Mouse (Mus musculus): Measurements from ENCODE around the gene Gsta3.
A peak's percentile ranks its signal among the peaks of the same experiment; 100 is the strongest.
"Not testable (repeated sequence)": the region's sequence is repeated elsewhere in the genome, so short reads cannot be mapped to it uniquely, and the experiment has no call there.

The Gsta3 gene

DNA sequence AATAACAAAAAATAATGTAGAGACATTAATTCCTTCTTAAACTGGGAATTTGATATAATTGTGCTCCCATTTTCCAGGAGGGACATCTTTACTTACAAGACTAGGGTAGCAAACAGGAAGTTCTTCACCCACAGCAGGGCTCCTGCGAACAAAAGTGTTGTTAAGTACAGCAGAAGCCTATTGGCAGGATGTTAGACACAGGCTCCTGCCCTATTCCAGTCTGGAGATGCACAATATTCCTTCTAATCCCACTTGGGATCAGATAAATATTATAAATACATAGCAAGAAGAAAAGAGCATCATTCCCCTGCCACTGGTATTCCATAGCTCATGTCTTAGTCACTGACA is 12.9 kb downstream of the Gsta3 start:
- no peak for DNase-seq (ENCODE audit: low spot score in 2 of 2)

DNA sequence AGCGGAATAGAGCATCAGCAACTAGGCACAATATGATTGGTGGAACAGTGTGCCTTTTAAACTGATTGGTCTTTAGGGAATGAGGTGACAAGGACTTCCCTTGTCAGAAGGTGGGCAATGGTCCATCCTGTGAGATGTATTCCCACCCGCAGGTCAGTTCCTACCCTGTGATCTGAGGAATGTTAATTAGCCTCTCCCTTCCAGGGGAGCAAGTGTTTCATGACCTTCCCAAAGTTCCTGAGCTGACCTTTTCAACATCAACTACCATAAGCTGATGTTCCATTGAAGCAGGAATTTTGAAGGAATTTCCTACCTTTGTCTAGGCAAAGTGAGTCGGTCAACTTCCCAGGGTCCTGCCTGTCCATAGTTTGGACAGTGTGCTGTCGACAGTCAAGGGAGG is 13.5 kb downstream of the Gsta3 start:
- no peak for DNase-seq (ENCODE audit: low spot score in 2 of 2)

DNA sequence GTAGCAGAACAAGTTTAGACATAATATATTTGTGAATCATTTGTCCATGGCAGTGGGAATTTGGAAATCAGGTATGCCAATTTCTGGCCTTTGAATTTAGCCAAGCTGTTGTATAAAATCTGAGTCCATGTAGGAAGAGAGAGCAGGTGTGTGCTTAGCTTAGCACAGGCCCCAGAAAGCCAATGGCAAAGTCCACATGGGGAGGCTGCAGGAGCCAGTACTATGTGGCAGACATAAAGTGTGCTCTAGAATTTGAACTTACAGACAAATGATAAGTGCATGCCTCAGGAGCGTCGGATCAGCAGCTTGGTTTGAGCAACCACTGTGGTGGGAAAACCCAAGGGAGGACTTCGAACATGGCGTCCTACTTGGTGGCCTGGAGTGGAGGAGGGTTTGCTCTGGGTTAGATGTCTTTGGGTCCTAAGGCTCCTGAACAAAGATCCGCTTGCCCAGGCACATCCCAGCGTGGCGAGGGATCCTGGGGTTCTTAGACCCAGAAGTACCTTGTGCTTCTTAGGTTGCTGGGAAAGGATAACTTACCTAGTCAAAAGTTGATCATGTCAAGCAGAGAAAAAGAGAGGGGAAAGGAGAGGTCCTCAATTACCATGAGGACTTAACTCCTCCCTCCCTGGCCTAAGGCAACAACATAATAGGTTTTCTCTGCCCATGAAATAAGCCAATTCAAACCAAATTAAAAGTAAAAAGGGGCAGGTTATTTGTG is 15.4 kb downstream of the Gsta3 start:
- no peak for DNase-seq (ENCODE audit: low spot score in 2 of 2)

DNA sequence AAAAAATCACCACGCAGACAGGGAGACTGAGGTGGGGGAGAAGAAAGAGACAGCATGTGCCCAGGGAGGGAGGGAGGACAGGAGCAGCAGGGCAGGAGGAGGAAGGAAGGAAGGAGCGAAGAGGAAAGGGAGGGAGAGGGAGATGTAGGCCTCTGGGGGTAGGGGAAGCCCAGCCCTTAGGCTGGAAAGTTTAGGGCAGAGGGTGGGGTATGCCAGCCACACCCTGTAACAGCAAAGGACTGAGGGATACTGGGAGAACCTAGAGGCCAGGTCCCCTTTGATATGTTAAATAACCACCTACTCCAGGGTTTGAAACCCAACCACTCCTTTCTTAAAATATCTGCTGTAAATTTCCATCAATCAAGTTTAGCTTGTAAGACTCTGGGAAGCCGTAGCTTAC is 16.0 kb downstream of the Gsta3 start:
- no peak for DNase-seq (ENCODE audit: low spot score in 2 of 2)

DNA sequence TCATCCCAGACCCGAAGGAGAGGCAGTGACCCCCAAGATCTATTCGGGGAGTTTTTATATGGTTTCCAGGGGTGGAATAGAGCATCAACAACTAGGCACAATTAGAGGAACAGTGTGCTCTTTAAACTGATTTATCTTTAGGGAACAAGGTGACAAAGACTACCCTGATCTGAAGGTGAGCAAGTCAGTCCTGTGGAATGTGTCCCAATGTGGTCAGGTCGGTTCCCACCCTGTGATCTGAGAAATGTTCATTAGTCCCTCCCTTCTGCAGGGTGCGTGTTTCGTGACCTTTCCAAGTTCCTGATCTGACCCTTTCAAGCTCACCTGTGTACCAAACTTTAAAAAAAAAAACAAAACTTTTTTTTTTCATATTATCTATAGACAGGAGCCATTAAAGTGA is 16.5 kb downstream of the Gsta3 start:
- no peak for DNase-seq (ENCODE audit: low spot score in 2 of 2)

DNA sequence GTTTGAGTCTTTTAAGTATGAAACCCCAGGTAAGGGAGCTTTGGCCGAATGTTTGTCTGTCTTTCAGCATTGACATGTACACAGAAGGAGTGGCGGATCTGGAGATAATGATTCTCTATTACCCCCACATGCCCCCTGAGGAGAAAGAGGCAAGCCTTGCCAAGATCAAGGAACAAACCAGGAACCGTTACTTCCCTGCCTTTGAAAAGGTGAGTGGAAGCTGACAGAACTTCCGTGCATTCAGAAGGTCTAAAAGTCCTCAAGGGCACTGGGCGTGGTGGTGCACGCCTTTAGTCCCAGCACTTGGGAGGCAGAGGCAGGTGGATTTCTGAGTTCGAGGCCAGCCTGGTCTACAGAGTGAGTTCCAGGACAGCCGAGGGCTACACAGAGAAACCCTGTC is 19.6 kb downstream of the Gsta3 start:
- DNase-seq (ENCODE audit: low spot score in 2 of 2) = not testable (repeated sequence)

DNA sequence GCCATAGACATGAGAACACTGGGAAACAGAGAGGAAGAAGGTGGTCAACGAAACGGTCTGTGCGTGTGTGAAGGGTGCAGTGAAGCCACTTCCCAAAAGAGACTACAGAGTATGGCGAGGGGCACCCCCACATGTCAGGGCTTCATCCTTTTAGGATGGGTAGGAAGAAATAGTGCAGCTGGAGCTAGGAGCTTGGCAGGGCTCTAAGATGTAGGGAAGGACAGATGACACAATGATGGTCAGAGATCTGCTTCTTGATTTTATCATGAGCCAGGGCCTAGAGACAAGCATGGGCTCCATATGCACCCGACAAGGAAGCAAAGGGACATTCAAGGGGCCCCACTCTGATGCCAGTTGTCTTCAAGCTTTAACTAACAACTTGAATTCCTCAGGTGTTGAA is 22.0 kb downstream of the Gsta3 start:
- DNase-seq (ENCODE audit: low spot score in 2 of 2) = no peak

DNA sequence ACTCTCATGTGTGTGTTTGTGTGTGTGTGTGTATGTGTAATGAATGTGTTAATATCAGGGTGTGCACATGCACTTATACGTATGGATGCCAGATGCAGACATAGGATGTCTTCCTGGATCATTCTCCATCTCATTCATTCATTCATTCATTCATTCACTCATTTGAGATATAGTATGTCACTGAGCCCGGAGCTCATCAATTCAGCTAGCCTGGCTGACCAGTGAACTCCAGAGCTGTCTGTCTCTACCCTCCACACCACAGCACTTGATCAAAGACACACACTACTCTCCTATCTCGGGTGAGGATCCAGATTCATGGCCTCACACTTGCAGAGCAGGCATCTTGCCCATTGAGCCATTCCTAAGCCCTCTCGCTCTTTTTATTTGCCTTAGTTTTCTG is 23.6 kb downstream of the Gsta3 start:
- no peak for DNase-seq (ENCODE audit: low spot score in 2 of 2)

DNA sequence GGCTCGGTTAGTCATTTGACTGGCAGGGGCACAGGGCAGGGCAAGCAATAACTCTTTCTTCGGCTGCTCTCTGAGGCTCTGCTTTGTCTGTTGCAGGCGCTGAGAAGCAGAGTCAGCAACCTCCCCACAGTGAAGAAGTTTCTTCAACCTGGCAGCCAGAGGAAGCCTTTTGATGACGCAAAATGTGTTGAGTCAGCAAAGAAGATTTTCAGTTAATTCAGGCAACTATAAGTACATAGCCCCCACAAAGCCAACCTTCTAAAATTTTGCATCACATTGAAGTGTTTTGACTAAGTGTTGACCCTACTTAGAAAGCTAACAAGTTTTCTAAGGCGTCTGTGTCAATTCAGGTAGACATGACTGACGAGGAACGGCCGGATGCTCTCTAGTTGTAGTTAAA is 24.4 kb downstream of the Gsta3 start:
- DNase-seq (ENCODE audit: low spot score in 2 of 2) = no peak

DNA sequence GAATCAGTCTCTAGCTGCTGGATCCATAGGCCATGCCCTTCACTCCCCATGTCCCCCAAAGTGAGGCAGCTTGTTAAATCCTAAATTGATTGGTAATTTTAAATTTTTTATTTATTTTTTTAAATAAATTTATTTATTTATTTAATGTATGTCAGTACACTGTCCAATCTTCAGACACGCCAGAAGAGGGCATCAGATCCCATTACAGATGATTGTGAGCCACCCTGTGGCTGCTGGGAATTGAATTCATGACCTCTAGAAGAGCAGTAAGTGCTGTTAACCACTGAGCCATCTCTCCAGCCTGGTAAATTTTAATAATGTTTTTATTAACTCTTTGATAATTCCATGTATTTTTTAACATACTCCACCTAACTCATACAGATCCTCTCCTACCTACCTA is 26.4 kb downstream of the Gsta3 start:
- DNase-seq (ENCODE audit: low spot score in 2 of 2) = no peak

DNA sequence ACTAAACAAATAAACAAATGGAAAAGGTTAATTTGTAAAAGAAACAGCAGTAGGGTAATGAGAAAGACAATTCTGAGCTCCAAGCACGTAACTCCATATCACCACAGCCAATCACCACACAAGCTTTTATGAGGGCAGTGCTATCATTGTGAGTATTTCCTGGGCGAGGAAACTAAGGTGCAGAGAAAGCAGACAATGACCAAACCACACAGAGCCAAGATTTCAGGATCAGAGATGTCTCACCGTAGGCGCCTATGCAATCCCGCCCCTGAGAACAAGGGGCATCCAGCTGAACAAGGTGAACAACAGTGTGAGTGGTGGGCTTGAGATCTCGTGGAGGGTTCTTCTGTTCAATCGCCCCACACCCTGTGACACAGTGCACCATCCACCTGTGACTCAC is 27.1 kb downstream of the Gsta3 start:
- not testable (repeated sequence) for DNase-seq (ENCODE audit: low spot score in 2 of 2)

DNA sequence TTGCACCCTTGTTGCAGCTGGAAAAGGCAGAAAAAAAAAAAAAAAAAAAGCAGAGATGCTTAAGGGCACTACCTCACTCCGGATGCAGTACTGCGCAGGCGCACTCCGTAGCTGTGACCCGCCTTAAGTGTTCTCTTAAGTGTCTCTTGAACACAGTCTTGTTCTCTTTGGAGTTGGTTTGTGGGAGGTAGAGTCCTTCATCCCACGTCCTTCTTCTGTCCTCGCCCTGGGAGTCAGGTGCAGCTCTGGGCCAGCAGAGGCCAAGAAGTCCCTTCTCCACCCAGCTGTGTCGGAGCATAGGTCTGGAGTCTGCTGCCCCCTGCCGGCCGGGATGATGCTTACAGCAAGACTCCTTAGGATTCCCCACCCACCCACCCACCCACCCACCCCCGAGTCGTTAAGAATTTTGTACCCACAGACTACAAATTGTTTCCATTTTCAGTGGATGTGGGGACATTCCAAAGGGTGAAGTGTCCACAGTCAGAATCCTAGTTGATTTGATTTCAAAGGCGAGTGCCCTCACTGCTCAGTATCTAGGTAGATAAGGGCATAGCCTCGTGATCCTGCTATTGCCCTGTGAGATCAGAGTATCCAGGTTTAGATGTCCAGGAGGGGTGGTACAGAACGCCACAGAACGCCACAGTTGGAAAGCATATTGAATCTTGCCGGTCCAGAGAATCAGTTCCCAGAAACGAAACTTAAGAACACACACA is 31.1 kb downstream of the Gsta3 start:
- peak in 1 of 2 experiments; percentile 69 for DNase-seq (ENCODE audit: low spot score in 2 of 2)

DNA sequence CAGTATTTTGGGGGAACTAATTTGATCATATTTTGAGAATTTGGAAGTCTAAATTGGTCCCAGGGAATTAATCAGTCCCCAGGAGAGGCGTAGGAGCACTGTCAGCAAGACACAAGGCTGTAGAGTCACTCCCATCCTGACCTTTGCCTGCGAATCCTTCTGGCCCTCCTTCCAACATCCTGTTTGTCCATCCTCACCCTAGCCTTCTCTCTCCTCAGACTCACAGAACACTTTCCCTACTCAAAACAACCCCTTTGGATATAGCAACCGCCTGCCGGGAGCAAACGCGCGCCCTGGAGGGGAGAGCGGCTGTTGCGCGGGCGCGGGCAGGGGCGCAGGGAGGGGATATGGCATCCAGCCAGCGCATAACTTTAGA is 31.7 kb downstream of the Gsta3 start:
- DNase-seq (ENCODE audit: low spot score in 2 of 2) = no peak

DNA sequence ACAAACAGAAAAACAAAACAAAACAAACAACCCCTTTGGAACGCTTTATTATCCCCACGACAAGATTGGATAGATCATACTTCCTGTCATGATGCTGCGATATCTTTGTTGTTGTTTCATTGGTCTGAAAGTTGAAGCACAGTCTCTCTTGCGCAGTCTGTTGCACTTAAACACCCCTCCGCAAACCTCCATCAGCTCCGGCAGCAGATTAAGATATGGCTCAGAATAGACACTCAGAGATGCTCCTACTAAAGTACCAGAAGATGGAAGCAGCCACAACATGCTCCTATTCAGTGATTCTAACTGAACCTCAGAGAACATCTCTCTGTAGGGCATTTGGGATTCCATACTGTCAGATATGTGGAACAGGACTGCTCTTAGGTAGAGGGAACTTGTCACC is 32.7 kb downstream of the Gsta3 start:
- no peak for DNase-seq (ENCODE audit: low spot score in 2 of 2)

DNA sequence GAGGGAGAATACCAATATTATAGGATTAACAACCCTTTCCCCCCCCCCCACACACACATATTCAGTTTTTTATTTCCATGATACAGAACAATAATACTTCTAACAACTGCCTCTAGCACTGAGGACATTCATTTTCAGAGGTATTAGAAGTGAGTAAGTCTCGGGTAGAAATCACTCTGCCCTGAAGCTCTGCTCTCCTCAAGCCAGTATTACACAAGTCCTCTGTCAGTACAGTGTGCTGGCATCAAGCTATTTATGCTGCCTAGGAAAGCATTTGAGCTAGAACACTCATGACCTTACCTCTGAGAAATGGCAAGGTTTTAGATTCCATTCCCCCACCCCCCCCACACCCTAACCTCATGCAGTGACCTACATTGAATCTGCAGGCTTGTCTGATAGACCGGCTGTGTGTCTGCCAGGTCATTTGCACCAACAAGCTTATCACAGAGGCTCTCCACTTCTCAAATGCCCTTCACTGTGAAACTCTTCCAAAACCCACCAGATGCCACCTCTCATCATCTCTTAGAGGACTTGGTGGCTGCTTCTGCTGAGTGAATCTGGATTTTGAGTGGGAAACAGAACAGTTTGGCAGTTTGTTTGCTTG is 34.1 kb downstream of the Gsta3 start:
- DNase-seq (ENCODE audit: low spot score in 2 of 2) = no peak

DNA sequence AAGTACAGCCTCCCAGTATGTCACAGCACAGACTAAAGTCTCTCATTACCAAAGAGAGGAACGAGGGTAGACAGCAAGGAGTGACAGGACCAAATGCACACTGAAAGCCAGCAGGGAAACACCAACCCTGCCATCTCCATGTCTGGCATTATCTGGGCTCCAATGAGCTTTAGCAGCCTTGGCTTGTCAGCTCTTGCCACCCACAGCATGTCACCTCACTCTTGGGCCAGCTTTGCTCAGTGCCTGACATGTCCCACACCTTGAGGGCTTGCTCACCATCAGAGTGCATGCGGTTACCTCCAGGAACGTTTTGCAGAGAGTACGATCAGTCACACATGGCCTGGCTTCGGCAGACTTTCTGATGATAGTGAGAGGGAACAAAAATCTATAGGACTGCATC is 35.0 kb downstream of the Gsta3 start:
- DNase-seq (ENCODE audit: low spot score in 2 of 2) = not testable (repeated sequence)

DNA sequence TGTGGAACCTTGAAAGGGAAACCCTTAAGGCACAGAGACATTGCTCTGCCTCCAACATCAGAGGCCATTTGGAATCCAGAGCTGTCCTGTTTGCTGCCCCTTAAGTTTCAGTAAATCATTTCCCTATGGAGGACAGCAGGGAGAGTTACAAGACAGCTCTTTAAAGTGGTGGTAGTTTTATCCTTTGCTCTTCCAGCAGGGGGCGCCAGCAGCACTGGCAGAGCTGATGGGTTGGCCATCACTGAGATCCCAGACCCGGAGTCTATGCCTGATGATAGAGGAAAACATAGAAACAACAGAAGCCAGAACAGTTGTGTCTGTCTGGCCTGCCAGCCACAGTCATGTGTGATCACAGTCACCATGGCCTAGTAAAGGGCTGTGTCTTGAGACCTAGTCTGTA is 35.8 kb downstream of the Gsta3 start:
- DNase-seq (ENCODE audit: low spot score in 2 of 2) = not testable (repeated sequence)

DNA sequence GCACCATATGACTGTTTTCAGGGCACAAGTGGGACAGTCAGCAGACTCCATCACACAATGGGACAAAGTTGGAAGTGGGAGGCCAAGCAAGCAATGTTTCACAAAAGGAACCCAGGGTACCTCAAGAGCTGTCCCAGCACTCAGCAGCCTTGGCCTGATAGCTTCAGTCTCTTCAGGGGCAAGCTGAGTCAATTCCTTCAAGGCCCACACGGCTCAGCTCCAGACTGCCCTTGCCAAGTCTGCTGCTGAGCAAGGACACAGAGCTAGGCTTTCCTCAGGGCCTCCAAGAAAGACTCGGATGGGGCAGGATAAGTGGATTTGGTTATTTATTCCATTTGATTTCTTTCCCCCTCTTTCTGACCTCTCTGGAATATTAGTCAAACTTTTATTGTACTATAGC is 39.9 kb downstream of the Gsta3 start:
- no peak for DNase-seq (ENCODE audit: low spot score in 2 of 2)

DNA sequence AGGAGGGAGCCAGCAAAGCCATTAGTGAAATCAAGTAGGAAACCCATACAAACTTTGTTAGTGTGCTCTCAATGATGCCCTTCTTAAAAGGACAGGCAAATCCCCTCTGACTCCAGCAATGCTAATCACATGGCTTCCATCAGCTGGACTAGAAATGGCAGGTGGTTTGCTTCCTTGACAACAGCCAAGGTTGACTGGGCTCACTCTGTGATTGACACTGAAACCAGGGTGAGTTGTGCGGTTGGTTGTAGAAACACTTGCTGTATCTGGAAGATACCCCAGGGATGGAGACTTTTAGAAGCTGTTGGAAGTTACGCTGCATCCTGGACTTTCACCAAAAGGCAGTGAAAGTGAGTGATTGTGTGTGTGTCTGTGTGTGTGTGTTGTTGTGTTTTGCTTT is 44.3 kb downstream of the Gsta3 start:
- DNase-seq (ENCODE audit: low spot score in 2 of 2) = not testable (repeated sequence)

DNA sequence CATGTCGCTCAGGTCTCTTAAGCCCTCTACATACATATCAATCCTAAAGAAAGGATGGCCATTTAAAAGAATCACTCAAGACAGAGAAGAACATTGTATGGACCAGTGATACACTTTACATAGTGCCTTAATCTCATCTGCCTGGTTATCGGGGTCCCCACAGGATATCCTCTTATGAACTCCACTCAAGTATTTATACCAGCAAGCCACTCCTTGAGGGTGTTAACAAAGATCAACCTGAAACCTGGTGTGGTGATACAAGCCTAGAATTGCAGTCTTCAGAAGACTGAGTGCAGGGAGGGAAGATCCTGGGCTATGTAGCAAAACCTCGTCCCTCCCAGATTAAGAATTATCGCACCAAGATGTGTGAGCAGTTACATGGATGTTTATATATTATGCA is 51.0 kb downstream of the Gsta3 start:
- DNase-seq (ENCODE audit: low spot score in 2 of 2) = no peak

DNA sequence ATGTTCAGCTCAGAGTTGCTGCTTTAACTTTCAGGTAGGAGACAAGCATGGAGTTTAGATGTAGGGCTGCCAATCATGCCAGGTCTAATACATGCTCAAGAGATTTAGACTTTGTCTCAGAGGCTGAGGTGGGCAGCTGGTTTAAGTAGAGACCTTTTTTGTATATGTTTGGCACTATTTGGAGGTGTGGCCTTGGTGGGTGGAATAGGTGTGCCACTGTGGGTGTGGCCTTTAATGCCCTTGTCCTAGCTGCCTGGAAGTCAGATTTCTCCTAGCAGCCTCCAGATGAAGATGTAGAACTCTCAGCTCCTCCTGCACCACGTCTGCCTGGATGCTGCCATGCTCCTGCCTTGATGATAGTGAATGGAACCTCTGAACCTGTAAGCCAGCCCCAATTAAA is 52.2 kb downstream of the Gsta3 start:
- DNase-seq (ENCODE audit: low spot score in 2 of 2) = no peak

DNA sequence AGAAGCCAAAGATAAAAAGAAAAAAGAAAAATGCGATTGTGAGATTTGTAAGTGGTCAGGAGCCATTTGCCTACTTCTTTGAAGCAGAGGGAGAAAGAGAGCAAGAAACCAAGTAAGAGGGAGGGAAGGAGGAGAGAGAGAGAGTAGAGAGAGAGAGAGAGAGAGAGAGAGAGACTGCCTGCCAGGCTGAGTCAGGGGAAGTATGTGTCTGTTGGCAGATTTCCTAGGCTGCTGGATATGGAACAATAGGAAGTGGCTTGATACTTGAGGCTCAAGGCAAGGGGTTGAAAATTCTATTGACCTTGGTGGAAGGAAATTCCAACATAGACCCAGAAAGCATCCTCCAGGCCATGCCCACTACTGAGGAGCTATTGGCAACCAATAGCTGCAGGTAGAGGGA is 55.8 kb downstream of the Gsta3 start:
- DNase-seq (ENCODE audit: low spot score in 2 of 2) = no peak

DNA sequence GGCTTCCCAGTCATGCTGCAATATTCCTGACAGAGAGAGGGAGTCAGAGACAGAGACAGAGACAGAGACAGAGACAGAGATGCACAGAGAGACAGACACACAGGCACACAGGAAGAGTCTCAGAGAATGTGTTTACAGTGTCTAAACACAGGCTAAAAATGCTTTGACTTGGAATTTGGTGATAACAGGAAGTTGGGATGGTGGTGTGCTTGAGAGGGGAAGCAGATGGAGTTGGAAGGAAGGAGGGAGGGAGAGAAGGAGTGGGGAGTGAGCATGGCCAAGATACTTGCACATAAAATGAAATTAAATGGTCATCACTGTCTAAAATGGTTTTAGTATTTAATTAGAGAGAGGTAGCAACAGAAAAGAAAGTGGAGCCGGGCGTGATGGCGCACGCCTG is 57.7 kb downstream of the Gsta3 start:
- no peak for DNase-seq (ENCODE audit: low spot score in 2 of 2)

Data from left cerebral cortex, adult 9 months (tissue).